Mouse (Mus musculus): ENCODE measurements around the gene Sgsm3. TPM values are rescaled to one million over a fixed set of nuclear protein-coding genes. Genes with fewer than 3 reads are reported as not detected.

The Sgsm3 gene
- polyA plus RNA-seq, 1 experiment: 32.3 TPM

- Histone ChIP-seq H3K27me3 (ENCODE audit: control insufficient read depth, insufficient read depth, insufficient read length) (no peaks in the 10 kb centered on the region), H3ac (ENCODE audit: control insufficient read depth, insufficient read length) (no peak overlapping the region), H3K79me2 (ENCODE audit: control insufficient read depth, insufficient read depth) (peaks cover 36% of the 10 kb centered on the region), H3K4me3 (peak overlapping the region; percentile 87), H3K4me2 (ENCODE audit: low read depth) (no peak overlapping the region), H3K36me3 (ENCODE audit: control insufficient read depth, insufficient read depth) (peaks cover 24% of the 10 kb centered on the region)
- TF ChIP-seq POLR2A (IDR thresholded peaks at IDR 0.05; ENCODE audit: insufficient read length, low read depth): no peak
- no peak for TF ChIP-seq POLR2AphosphoS2 (IDR thresholded peaks at IDR 0.05; ENCODE audit: insufficient read length, low read depth)
- no peak for TF ChIP-seq REST (IDR thresholded peaks at IDR 0.05; ENCODE audit: insufficient read depth, insufficient read length)
- no peak for TF ChIP-seq CEBPB (IDR thresholded peaks at IDR 0.05; ENCODE audit: insufficient read depth, poor library complexity, severe bottlenecking)
- TF ChIP-seq MYOD1 (IDR thresholded peaks at IDR 0.05; ENCODE audit: control insufficient read depth in 1 of 3, insufficient read length in 2 of 3, low read depth in 2 of 3): no peak
- TF ChIP-seq MAX (IDR thresholded peaks at IDR 0.05; ENCODE audit: low read depth): no peak
- no peak for TF ChIP-seq MYOG (IDR thresholded peaks at IDR 0.05; ENCODE audit: control insufficient read depth in 1 of 3, insufficient read depth in 1 of 3, insufficient read length in 2 of 3, low read depth in 2 of 3)
- TF ChIP-seq TCF3 (IDR thresholded peaks at IDR 0.05; ENCODE audit: insufficient read length, low read depth): no peak
- TF ChIP-seq E2F4 (IDR thresholded peaks at IDR 0.05; ENCODE audit: insufficient read depth): no peak
- no peak for TF ChIP-seq USF1 (IDR thresholded peaks at IDR 0.05; ENCODE audit: low read depth)
- TF ChIP-seq TCF12 (IDR thresholded peaks at IDR 0.05; ENCODE audit: insufficient read depth, poor library complexity, severe bottlenecking): no peak
- TF ChIP-seq SRF (IDR thresholded peaks at IDR 0.05; ENCODE audit: control insufficient read depth, insufficient read length, low read depth): no peak
These were observed 27.5 kb upstream of the Sgsm3 start for GRCm38 (mm10) chr15:80950055-80950454.

GRCm38 (mm10) chr15:80953971-80954370 lies 23.6 kb upstream of the Sgsm3 start:
- Histone ChIP-seq H3K4me3 (no peak overlapping the region), H3ac (ENCODE audit: control insufficient read depth, insufficient read length) (no peak overlapping the region)
- TF ChIP-seq E2F4 (IDR thresholded peaks at IDR 0.05; ENCODE audit: insufficient read depth): no peak

GRCm38 (mm10) chr15:80954861-80955260 lies 22.7 kb upstream of the Sgsm3 start:
- H3ac ChIP-seq (ENCODE audit: control insufficient read depth, insufficient read length): no peak overlapping the region
- H3K27me3 ChIP-seq (ENCODE audit: control insufficient read depth, insufficient read depth, insufficient read length): no peaks in the 10 kb centered on the region
- TF ChIP-seq TCF12 (IDR thresholded peaks at IDR 0.05; ENCODE audit: insufficient read depth, poor library complexity, severe bottlenecking) (no peak), MYOD1 (IDR thresholded peaks at IDR 0.05; ENCODE audit: control insufficient read depth in 1 of 3, insufficient read length in 2 of 3, low read depth in 2 of 3) (no peak), REST (IDR thresholded peaks at IDR 0.05; ENCODE audit: insufficient read depth, insufficient read length) (no peak), MYOG (IDR thresholded peaks at IDR 0.05; ENCODE audit: control insufficient read depth in 1 of 3, insufficient read depth in 1 of 3, insufficient read length in 2 of 3, low read depth in 2 of 3) (no peak), POLR2AphosphoS2 (IDR thresholded peaks at IDR 0.05; ENCODE audit: insufficient read length, low read depth) (no peak), E2F4 (IDR thresholded peaks at IDR 0.05; ENCODE audit: insufficient read depth) (no peak), MAX (IDR thresholded peaks at IDR 0.05; ENCODE audit: low read depth) (no peak), POLR2A (IDR thresholded peaks at IDR 0.05; ENCODE audit: insufficient read length, low read depth) (no peak)

More at GRCm38 (mm10) chr15:80953971-80954370, 23.6 kb upstream of the Sgsm3 start:
- H3K79me2 ChIP-seq (ENCODE audit: control insufficient read depth, insufficient read depth): peaks cover 31% of the 10 kb centered on the region
- no peak overlapping the region for H3K4me2 ChIP-seq (ENCODE audit: low read depth)
- H3K27me3 ChIP-seq (ENCODE audit: control insufficient read depth, insufficient read depth, insufficient read length): no peaks in the 10 kb centered on the region
- peaks cover 51% of the 10 kb centered on the region for H3K36me3 ChIP-seq (ENCODE audit: control insufficient read depth, insufficient read depth)

DNA sequence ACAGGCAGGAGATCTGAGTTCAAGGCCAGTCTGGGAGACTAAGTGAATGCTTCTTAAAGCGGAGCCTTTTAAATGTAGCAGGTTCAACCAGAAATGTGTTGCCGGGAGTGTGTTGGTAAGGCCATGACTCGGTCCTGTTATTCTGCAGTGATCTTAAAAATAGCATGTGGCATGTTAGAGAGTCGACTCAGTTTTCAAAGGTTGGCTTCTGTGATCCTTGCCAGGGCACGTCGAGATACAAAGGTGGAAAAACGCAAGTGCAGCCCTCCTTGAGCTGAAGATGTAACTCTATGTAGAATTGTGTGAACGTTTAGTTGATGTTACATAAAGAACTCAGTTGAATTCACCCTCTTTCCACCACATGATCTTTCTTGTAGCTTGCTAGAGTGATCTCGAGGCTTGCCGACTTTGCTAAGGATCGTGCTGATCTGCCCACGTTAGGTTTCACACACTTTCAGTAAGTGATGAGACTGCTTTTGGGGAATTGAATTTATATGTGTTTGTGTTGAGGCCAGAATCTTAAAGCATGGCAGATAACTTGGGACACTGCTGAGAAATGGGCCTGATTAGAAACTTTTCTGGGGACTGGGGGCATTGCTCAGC lies 21.6 kb upstream of the Sgsm3 start:
- Histone ChIP-seq H3ac (ENCODE audit: control insufficient read depth, insufficient read length) (no peak overlapping the region), H3K4me2 (ENCODE audit: low read depth) (no peak overlapping the region), H3K4me3 (no peak overlapping the region), H3K27me3 (ENCODE audit: control insufficient read depth, insufficient read depth, insufficient read length) (no peaks in the 10 kb centered on the region), H3K36me3 (ENCODE audit: control insufficient read depth, insufficient read depth) (peaks cover 70% of the 10 kb centered on the region), H3K79me2 (ENCODE audit: control insufficient read depth, insufficient read depth) (peaks cover 11% of the 10 kb centered on the region)
- no peak for TF ChIP-seq SRF (IDR thresholded peaks at IDR 0.05; ENCODE audit: control insufficient read depth, insufficient read length, low read depth)

More at GRCm38 (mm10) chr15:80954861-80955260, 22.7 kb upstream of the Sgsm3 start:
- peaks cover 59% of the 10 kb centered on the region for H3K36me3 ChIP-seq (ENCODE audit: control insufficient read depth, insufficient read depth)
- peaks cover 22% of the 10 kb centered on the region for H3K79me2 ChIP-seq (ENCODE audit: control insufficient read depth, insufficient read depth)
- no peak overlapping the region for H3K4me3 ChIP-seq
- no peak overlapping the region for H3K4me2 ChIP-seq (ENCODE audit: low read depth)

GRCm38 (mm10) chr15:80969371-80969770 lies 8.2 kb upstream of the Sgsm3 start:
- H3ac ChIP-seq (ENCODE audit: control insufficient read depth, insufficient read length): no peak overlapping the region
- H3K4me2 ChIP-seq (ENCODE audit: low read depth): no peak overlapping the region
- H3K36me3 ChIP-seq (ENCODE audit: control insufficient read depth, insufficient read depth): peaks cover 60% of the 10 kb centered on the region
- H3K27me3 ChIP-seq (ENCODE audit: control insufficient read depth, insufficient read depth, insufficient read length): no peaks in the 10 kb centered on the region
- H3K4me3 ChIP-seq: no peak overlapping the region
- TF ChIP-seq POLR2AphosphoS2 (IDR thresholded peaks at IDR 0.05; ENCODE audit: insufficient read length, low read depth) (no peak), TCF12 (IDR thresholded peaks at IDR 0.05; ENCODE audit: insufficient read depth, poor library complexity, severe bottlenecking) (no peak), TCF3 (IDR thresholded peaks at IDR 0.05; ENCODE audit: insufficient read length, low read depth) (no peak), MAX (IDR thresholded peaks at IDR 0.05; ENCODE audit: low read depth) (no peak), CEBPB (IDR thresholded peaks at IDR 0.05; ENCODE audit: insufficient read depth, poor library complexity, severe bottlenecking) (no peak)
- no peaks in the 10 kb centered on the region for H3K79me2 ChIP-seq (ENCODE audit: control insufficient read depth, insufficient read depth)

Data from myocyte (in vitro differentiated cells).